Mouse (Mus musculus): Measurements from ENCODE around the gene Sox5. TPM values are rescaled to one million over a fixed set of nuclear protein-coding genes. Genes with fewer than 3 reads are reported as not detected.

Sox5 gene
- polyA plus RNA-seq, 1 experiment, result 2.5 TPM

DNA sequence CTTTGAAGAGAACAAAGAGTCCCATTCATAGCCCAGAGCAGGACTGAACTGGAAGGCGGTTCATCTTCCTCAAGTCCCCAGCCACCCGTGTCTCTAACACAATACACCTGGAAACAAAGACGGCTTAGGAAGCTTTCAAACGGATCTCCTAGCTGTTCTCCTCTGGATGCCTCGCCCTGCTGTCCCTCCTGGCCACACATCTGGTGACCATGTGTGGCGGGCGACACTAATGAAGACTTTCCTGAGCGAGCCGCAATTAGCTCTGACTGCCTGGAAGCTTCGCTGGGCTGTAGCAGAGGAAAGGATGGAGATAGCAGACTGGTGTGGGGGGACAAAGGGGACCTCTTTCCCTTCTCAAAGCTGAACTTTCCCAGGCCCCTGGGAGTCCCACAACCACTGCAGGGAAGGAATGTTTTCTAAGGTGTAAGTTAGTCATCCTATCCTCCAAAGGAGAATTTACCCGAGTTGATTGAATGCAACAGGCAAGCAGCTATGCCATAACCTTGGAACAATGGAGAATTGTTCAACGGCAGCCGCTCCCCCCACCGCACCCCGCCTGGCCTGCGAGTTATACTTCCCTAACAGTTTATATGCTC lies 517.4 kb downstream of the Sox5 start:
- Histone ChIP-seq H3K27me3 (ENCODE audit: control insufficient read depth, insufficient read depth, low read length) (no peaks in the 10 kb centered on the region), H3K27ac (ENCODE audit: insufficient read depth, low read length) (no peak overlapping the region), H3K4me1 (ENCODE audit: control insufficient read depth, insufficient read depth, insufficient read length) (peaks cover 12% of the 10 kb centered on the region; the same call in 1 of the 2 replicates), H3K36me3 (ENCODE audit: control insufficient read depth, insufficient read depth, low read length) (no peaks in the 10 kb centered on the region), H3K4me3 (ENCODE audit: extremely low read depth, insufficient read depth, insufficient read length) (no peak overlapping the region)
- TF ChIP-seq POLR2A (IDR thresholded peaks at IDR 0.05; ENCODE audit: low read depth, low read length), result no peak
- no peak for TF ChIP-seq CTCF (IDR thresholded peaks at IDR 0.05; ENCODE audit: extremely low read depth, insufficient read depth, insufficient read length, insufficient replicate concordance)
- WGBS, result 89% methylated on average over 16 of the region's 16 CpGs
- no peak for DNase-seq (ENCODE audit: low read depth in 1 of 2, low spot score in 2 of 2)

DNA sequence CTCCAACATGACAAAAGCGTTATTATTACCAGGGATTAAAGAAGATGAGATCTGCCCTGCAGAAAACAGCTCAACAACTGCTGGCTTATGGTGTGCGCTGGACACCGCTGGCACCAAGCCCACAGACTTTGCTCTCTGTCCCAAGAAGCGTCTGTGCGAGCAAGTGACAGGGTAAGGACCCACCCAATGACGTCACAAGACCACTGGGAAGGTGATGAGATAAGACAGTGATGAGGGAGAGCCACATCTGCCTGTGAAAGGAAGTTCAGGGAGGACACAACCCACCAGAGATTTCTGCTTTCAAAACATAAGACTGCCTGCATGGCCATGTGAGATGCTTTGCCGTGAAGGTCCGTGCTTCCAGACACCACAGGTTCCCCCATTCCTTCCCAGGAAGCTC lies 525.3 kb downstream of the Sox5 start:
- no peak for TF ChIP-seq CTCF (IDR thresholded peaks at IDR 0.05; ENCODE audit: extremely low read depth, insufficient read depth, insufficient read length, insufficient replicate concordance)
- TF ChIP-seq POLR2A (IDR thresholded peaks at IDR 0.05; ENCODE audit: low read depth, low read length), result no peak
- WGBS, result 87% methylated on average over 8 of the region's 8 CpGs
- Histone ChIP-seq H3K27me3 (ENCODE audit: control insufficient read depth, insufficient read depth, low read length) (no peaks in the 10 kb centered on the region), H3K27ac (ENCODE audit: insufficient read depth, low read length) (no peak overlapping the region), H3K36me3 (ENCODE audit: control insufficient read depth, insufficient read depth, low read length) (no peaks in the 10 kb centered on the region), H3K4me1 (ENCODE audit: control insufficient read depth, insufficient read depth, insufficient read length) (no peaks in the 10 kb centered on the region), H3K4me3 (ENCODE audit: extremely low read depth, insufficient read depth, insufficient read length) (no peak overlapping the region)
- DNase-seq (ENCODE audit: low read depth in 1 of 2, low spot score in 2 of 2), result no peak

DNA sequence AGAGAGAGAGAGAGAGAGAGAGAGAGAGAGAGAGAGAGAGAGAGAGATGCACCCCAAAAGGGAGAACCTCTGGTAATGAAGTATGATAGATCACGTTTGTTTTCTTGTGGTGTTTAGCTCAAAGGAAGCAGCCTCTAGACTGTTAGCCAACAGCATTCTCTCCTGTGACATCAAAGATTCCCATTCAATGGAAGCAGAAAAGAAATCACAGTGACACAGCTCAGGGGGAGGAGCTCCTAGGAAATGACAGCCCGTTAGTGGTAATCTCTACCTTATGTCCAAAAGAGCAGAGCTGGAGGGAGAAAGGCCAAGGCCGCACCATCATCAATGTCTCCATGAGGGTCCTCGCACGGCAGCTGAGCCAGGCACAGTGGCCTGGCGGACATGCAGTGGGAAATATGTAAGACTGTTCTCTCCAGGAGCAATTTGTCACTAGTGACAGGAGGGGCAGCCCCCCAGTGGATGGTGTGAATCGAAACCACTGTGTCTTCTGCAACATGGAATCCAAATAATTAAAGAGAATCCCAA lies 529.5 kb downstream of the Sox5 start:
- H3K27me3 ChIP-seq (ENCODE audit: control insufficient read depth, insufficient read depth, low read length), result no peaks in the 10 kb centered on the region
- H3K4me3 ChIP-seq (ENCODE audit: extremely low read depth, insufficient read depth, insufficient read length), result no peak overlapping the region
- H3K4me1 ChIP-seq (ENCODE audit: control insufficient read depth, insufficient read depth, insufficient read length), result no peaks in the 10 kb centered on the region
- DNase-seq (ENCODE audit: low read depth in 1 of 2, low spot score in 2 of 2), result no peak
- TF ChIP-seq POLR2A (IDR thresholded peaks at IDR 0.05; ENCODE audit: low read depth, low read length) (no peak), CTCF (IDR thresholded peaks at IDR 0.05; ENCODE audit: extremely low read depth, insufficient read depth, insufficient read length, insufficient replicate concordance) (no peak)
- no peaks in the 10 kb centered on the region for H3K36me3 ChIP-seq (ENCODE audit: control insufficient read depth, insufficient read depth, low read length)
- WGBS, result 91% methylated on average over 7 of the region's 7 CpGs
- no peak overlapping the region for H3K27ac ChIP-seq (ENCODE audit: insufficient read depth, low read length)

DNA sequence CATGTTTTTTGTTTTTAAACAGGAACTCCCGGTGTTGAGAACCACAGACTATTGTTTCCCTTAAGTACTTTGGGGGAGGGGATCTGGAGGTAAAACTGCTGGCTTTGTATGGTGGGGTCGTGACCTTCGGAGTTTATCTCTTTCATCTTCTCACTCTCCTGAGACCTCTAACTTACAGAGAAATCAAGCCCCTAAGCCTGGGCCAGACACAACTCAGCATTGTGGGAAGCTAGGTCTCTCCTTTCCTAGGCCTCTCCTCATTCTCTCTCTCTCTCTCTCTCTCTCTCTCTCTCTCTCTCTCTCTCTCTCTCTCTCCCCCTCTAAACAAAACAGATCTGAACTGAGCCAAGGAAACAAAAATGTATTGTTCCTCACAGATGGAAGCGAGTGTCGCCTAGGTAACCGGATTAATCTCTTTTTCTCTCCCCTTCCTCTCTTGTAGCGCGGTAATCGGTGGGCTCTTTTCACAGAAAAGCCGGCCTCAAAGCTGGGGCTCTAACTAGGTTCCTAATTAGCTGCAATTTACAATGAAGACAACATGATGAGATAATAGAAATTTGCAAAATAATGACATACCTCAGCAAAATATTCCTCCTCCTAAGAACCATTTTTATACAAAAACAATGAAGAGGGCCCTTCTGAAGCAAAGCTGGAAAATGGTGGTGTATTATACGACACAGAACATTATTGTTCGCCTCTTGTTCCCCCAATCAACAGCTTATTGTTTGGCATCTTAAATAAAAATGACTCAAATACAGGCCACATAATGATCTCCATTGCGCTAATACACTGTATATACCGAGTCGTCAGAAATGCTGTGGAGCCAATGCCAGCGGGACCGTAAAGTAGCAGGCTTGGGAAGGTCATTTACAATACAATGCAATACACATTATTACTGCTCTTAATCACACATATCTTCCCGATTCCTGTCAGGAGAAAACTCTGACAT lies 530.3 kb downstream of the Sox5 start:
- Histone ChIP-seq H3K4me3 (ENCODE audit: extremely low read depth, insufficient read depth, insufficient read length) (no peak overlapping the region), H3K4me1 (ENCODE audit: control insufficient read depth, insufficient read depth, insufficient read length) (no peaks in the 10 kb centered on the region), H3K27ac (ENCODE audit: insufficient read depth, low read length) (no peak overlapping the region), H3K27me3 (ENCODE audit: control insufficient read depth, insufficient read depth, low read length) (no peaks in the 10 kb centered on the region), H3K36me3 (ENCODE audit: control insufficient read depth, insufficient read depth, low read length) (no peaks in the 10 kb centered on the region)
- 85% methylated on average over 18 of the region's 18 CpGs for WGBS
- DNase-seq (ENCODE audit: low read depth in 1 of 2, low spot score in 2 of 2), result no peak
- no peak for TF ChIP-seq POLR2A (IDR thresholded peaks at IDR 0.05; ENCODE audit: low read depth, low read length)
- TF ChIP-seq CTCF (IDR thresholded peaks at IDR 0.05; ENCODE audit: extremely low read depth, insufficient read depth, insufficient read length, insufficient replicate concordance), result no peak

DNA sequence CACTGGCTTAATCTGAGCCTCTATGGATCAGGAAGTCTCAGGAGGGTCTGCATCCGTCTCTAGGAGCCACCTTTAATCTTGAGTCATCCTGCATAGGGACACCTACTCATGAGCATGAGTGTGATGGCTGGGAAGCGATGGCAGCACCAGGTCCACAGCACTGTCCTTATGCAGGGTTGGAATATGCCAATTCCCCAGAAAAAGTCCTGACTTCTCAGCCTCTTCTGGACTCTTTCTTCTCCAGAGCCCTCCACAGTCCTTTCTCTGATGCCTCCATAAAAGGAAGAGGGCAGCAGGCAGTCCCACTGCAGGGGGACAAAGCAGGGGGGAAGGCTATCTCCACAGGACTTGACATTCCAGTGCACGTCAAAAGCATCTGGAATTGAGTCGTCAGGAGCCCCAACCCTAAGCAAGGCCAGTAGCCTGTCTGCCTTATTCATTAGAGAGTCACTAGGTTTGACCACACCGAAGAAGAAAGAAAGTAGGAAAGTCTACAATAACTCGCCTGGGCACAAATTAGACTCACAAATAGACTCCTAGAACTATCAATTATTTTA lies 531.1 kb downstream of the Sox5 start:
- no peak for DNase-seq (ENCODE audit: low read depth in 1 of 2, low spot score in 2 of 2)
- no peak overlapping the region for H3K4me3 ChIP-seq (ENCODE audit: extremely low read depth, insufficient read depth, insufficient read length)
- 79% methylated on average over 6 of the region's 6 CpGs for WGBS
- H3K27me3 ChIP-seq (ENCODE audit: control insufficient read depth, insufficient read depth, low read length), result no peaks in the 10 kb centered on the region
- H3K27ac ChIP-seq (ENCODE audit: insufficient read depth, low read length), result no peak overlapping the region
- H3K36me3 ChIP-seq (ENCODE audit: control insufficient read depth, insufficient read depth, low read length), result no peaks in the 10 kb centered on the region
- no peak for TF ChIP-seq POLR2A (IDR thresholded peaks at IDR 0.05; ENCODE audit: low read depth, low read length)
- TF ChIP-seq CTCF (IDR thresholded peaks at IDR 0.05; ENCODE audit: extremely low read depth, insufficient read depth, insufficient read length, insufficient replicate concordance), result no peak
- H3K4me1 ChIP-seq (ENCODE audit: control insufficient read depth, insufficient read depth, insufficient read length), result no peaks in the 10 kb centered on the region

DNA sequence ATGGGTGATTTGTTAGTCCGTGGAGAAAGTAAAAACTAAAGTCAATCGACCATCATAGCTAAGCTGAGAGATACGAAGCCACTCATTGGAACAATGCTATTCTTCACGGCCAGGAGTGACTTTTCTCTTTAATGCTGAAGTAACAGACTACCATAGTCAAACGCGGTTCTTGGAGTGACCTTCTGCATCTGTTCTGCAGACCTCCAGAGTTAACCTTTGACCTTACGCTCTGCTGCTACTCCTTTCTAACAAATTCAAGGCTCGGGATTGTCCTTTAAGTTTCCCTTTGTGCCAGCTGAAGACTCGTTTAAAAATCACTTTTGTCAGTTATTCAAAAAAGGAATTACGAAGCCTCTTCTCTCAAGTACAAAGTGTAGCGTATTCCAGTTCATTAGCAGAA lies 545.2 kb downstream of the Sox5 start:
- WGBS, result 90% methylated on average over 11 of the region's 11 CpGs
- H3K4me1 ChIP-seq (ENCODE audit: control insufficient read depth, insufficient read depth, insufficient read length), result no peaks in the 10 kb centered on the region
- no peak for DNase-seq (ENCODE audit: low read depth in 1 of 2, low spot score in 2 of 2)
- H3K27ac ChIP-seq (ENCODE audit: insufficient read depth, low read length), result no peak overlapping the region
- TF ChIP-seq CTCF (IDR thresholded peaks at IDR 0.05; ENCODE audit: extremely low read depth, insufficient read depth, insufficient read length, insufficient replicate concordance) (no peak), POLR2A (IDR thresholded peaks at IDR 0.05; ENCODE audit: low read depth, low read length) (no peak)
- H3K36me3 ChIP-seq (ENCODE audit: control insufficient read depth, insufficient read depth, low read length), result no peaks in the 10 kb centered on the region
- H3K4me3 ChIP-seq (ENCODE audit: extremely low read depth, insufficient read depth, insufficient read length), result no peak overlapping the region
- H3K27me3 ChIP-seq (ENCODE audit: control insufficient read depth, insufficient read depth, low read length), result no peaks in the 10 kb centered on the region

Data from spleen, adult 2 months (tissue).